Mouse (Mus musculus): ENCODE data around the gene Wsb1.
A peak's percentile ranks its signal among the peaks of the same experiment; 100 is the strongest.

Wsb1 gene

GRCm38 (mm10) chr11:79217133-79217532 lies 37.3 kb downstream of the Wsb1 start:
- DNase-seq (ENCODE audit: low spot score in 2 of 2) = no peak

DNA sequence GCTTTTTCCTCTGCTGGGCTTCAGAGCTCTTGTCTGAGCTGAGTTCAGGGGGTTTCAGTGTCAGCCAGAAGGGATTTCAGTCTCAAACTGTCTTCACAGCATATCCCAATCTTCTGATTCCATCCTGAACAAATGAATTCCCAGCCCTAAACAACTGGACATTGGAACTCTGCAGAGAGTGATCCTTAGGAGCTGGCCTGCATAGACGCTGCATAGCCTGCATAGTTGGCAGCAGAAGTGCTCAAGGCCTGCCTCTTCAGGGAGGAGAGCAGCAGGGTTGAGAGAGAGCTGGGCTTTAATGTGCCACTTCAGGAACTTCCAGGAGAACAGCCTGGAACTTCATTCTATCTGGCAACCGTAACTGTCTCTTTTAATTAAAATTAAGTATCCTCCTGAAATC lies 38.9 kb downstream of the Wsb1 start:
- no peak for DNase-seq (ENCODE audit: low spot score in 2 of 2)

GRCm38 (mm10) chr11:79214015-79214418 lies 40.5 kb downstream of the Wsb1 start:
- DNase-seq (ENCODE audit: low spot score in 2 of 2) = peak; percentile 80 to 86

- no peak for DNase-seq (ENCODE audit: low spot score in 2 of 2)
Measured at GRCm38 (mm10) chr11:79209882-79210471, 44.5 kb downstream of the Wsb1 start.

- no peak for DNase-seq (ENCODE audit: low spot score in 2 of 2)
Measured at GRCm38 (mm10) chr11:79209113-79209512, 45.4 kb downstream of the Wsb1 start.

- no peak for DNase-seq (ENCODE audit: low spot score in 2 of 2)
Measured at GRCm38 (mm10) chr11:79208462-79208861, 46.0 kb downstream of the Wsb1 start.

GRCm38 (mm10) chr11:79207691-79208090 lies 46.8 kb downstream of the Wsb1 start:
- DNase-seq (ENCODE audit: low spot score in 2 of 2) = peak in 1 of 2 experiments; percentile 18

DNA sequence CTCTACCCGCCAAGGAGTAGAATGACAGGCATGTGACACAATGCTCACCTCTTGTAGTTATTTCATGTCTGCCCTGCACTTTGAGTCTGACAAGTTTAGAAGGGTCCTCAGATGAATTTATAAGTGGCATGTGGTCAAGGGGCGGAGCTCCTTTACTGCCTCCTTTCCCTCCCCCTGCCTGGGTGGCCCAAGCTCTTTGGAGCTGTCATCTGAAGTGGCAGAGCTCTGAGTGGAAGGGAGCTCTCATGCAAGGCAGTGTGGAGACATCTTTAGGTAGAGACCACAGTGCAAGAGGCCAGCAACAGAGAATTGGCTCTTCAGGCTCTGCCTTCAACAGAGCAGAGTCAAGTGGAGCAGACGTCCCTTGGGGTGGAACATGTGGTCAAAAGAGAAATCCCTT lies 50.0 kb downstream of the Wsb1 start:
- no peak for DNase-seq (ENCODE audit: low spot score in 2 of 2)

GRCm38 (mm10) chr11:79200502-79200901 lies 54.0 kb downstream of the Wsb1 start:
- DNase-seq (ENCODE audit: low spot score in 2 of 2) = no peak

GRCm38 (mm10) chr11:79198562-79198961 lies 55.9 kb downstream of the Wsb1 start:
- no peak for DNase-seq (ENCODE audit: low spot score in 2 of 2)

DNA sequence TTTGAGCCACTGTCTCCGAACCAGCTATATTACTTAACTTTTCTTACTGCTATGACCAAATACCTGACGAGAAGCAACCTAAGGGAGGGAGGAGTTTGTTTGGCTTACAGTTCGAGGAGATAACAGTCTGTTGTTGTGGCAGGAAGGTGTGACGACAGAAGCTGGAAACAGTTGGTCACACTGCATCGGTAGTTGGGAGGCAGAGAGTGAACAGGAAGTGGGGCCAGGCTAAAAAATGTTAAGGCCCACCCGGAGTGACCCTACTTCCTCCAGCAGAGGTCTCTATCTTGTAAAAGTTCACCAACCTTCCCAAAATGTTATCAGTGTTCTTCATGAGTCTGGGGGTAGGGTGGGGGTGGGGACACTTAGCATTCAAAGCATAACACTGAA lies 56.6 kb downstream of the Wsb1 start:
- DNase-seq (ENCODE audit: low spot score in 2 of 2) = peak in 1 of 2 experiments; percentile 21

GRCm38 (mm10) chr11:79196876-79197845 lies 57.3 kb downstream of the Wsb1 start:
- DNase-seq (ENCODE audit: low spot score in 2 of 2) = peak in 1 of 2 experiments; percentile 25

- no peak for DNase-seq (ENCODE audit: low spot score in 2 of 2)
Measured at GRCm38 (mm10) chr11:79196196-79196869, 58.1 kb downstream of the Wsb1 start.

- DNase-seq (ENCODE audit: low spot score in 2 of 2) = peak; percentile 50 to 65
Measured at GRCm38 (mm10) chr11:79192176-79192575, 62.3 kb downstream of the Wsb1 start.

DNA sequence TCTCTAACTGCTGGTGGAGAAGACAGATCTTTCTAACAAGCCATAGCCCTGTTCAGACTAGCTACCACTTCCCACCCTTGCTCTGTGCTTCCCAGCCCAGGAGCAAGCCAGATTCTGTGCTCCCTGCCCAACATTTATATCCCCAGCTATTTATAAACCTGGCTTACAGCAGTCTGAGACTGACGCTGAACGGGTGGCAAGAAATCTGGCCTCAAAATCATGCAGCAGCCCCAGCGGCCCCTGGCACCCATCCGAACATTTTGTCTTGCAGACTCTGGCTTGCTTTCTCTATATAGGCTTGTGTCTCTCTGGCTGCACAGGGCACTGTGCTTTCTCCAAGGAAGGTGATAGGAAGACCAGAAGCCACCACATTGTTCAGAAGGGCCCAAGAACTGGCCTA lies 63.3 kb downstream of the Wsb1 start:
- no peak for DNase-seq (ENCODE audit: low spot score in 2 of 2)

DNA sequence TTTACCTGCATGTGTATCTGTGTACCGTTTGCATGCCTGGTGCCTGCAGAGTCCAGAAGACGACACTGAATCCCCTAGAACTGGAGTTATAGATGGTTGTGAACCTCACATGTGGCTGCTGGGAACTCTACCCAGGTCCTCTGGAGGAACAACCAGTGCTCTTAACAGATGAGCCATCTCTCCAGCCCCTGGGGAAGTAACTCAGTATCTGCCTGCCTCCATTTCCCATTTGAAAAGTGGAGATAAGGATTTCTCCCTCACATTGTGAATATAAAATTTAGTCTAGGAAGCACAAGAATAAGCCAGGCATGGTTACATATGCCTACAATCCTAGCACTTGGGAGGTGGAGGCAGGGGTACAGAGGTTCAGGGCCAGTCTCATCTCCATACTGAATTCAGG lies 64.2 kb downstream of the Wsb1 start:
- DNase-seq (ENCODE audit: low spot score in 2 of 2) = no peak

Data from natural killer cell, adult 2 months (primary cell).